Mouse (Mus musculus) cortical plate, adult 2 months (tissue): ENCODE data around the gene Rasgrp2. TPM values are rescaled to one million over a fixed set of nuclear protein-coding genes. Genes with fewer than 3 reads are reported as not detected.

Experiments
- H3K27ac ChIP-seq: fragments of 200-500 bp; 2 replicates; pipeline ENCODE4 v1.5.1; 2012; ENCODE audit warnings: low read length, control low read depth, inconsistent platforms; ENCODE audit not compliant: insufficient read depth
- H3K4me1 ChIP-seq: fragments of 200-500 bp; 2 replicates; pipeline ENCODE4 v1.6.1; 2011; ENCODE audit warnings: low read length; ENCODE audit not compliant: control insufficient read depth, insufficient read depth
- H3K4me3 ChIP-seq: fragments of 200-500 bp; 2 replicates; pipeline ENCODE4 v1.5.1; 2011; ENCODE audit warnings: mild to moderate bottlenecking, low read length, control low read depth; ENCODE audit not compliant: insufficient read depth
- CTCF ChIP-seq: fragments of 200-500 bp; IDR thresholded peaks from 2 replicates; pipeline ENCODE4 v1.5.1; 2011; ENCODE audit warnings: mild to moderate bottlenecking, control low read depth, low read length; ENCODE audit not compliant: insufficient read depth; ENCODE audit errors: extremely low read depth
- POLR2A ChIP-seq: fragments of 200-500 bp; IDR thresholded peaks from 2 replicates; pipeline ENCODE4 v1.6.1; 2011; ENCODE audit warnings: mild to moderate bottlenecking, low read length, control low read depth; ENCODE audit not compliant: insufficient read depth; ENCODE audit errors: extremely low read depth
- polyA plus RNA-seq: library from polyadenylated mRNA; depleted of rRNA; stranded (reverse); fragments of >200 nt; gene quantifications from 2 replicates; pipeline ENCODE4 v1.2.3, GENCODE M21; 2012

Rasgrp2 gene
- polyA plus RNA-seq, 1 experiment = 78.6 TPM

GRCm38 (mm10) chr19:6370175-6370574 is 29.0 kb upstream of the Rasgrp2 start:
- no peak overlapping the region for H3K4me3 ChIP-seq
- no peak overlapping the region for H3K27ac ChIP-seq
- peaks cover 2% of the 10 kb centered on the region; the same call in 1 of the 2 replicates for H3K4me1 ChIP-seq
- TF ChIP-seq CTCF (no peak), POLR2A (no peak)

GRCm38 (mm10) chr19:6372433-6372832 is 26.7 kb upstream of the Rasgrp2 start:
- TF ChIP-seq CTCF (no peak), POLR2A (no peak)
- Histone ChIP-seq H3K27ac (no peak overlapping the region), H3K4me1 (peaks cover 2% of the 10 kb centered on the region; the same call in 1 of the 2 replicates), H3K4me3 (no peak overlapping the region)

- TF ChIP-seq POLR2A (no peak), CTCF (peak; percentile 50)
- no peak overlapping the region for H3K4me3 ChIP-seq
- H3K4me1 ChIP-seq = peaks cover 2% of the 10 kb centered on the region; the same call in 1 of the 2 replicates
- H3K27ac ChIP-seq = no peak overlapping the region
Observed at GRCm38 (mm10) chr19:6373539-6374400, 25.4 kb upstream of the Rasgrp2 start.

GRCm38 (mm10) chr19:6374571-6374970 is 24.6 kb upstream of the Rasgrp2 start:
- TF ChIP-seq CTCF (no peak), POLR2A (no peak)

GRCm38 (mm10) chr19:6375423-6376254 is 23.5 kb upstream of the Rasgrp2 start:
- H3K27ac ChIP-seq = no peak overlapping the region
- no peaks in the 10 kb centered on the region for H3K4me1 ChIP-seq
- TF ChIP-seq POLR2A (no peak), CTCF (no peak)
- H3K4me3 ChIP-seq = no peak overlapping the region

More at GRCm38 (mm10) chr19:6374571-6374970, 24.6 kb upstream of the Rasgrp2 start:
- H3K4me3 ChIP-seq = no peak overlapping the region
- H3K27ac ChIP-seq = no peak overlapping the region
- peaks cover 2% of the 10 kb centered on the region; the same call in 1 of the 2 replicates for H3K4me1 ChIP-seq

- TF ChIP-seq POLR2A (no peak), CTCF (peak; percentile 52)
- H3K4me3 ChIP-seq = no peak overlapping the region
- H3K4me1 ChIP-seq = no peaks in the 10 kb centered on the region
- no peak overlapping the region for H3K27ac ChIP-seq
Observed at GRCm38 (mm10) chr19:6376255-6376564, 22.9 kb upstream of the Rasgrp2 start.

- H3K4me3 ChIP-seq = no peak overlapping the region
- H3K4me1 ChIP-seq = no peaks in the 10 kb centered on the region
- no peak for TF ChIP-seq CTCF
- no peak for TF ChIP-seq POLR2A
- no peak overlapping the region for H3K27ac ChIP-seq
Observed at GRCm38 (mm10) chr19:6376643-6377042, 22.5 kb upstream of the Rasgrp2 start.

- no peak overlapping the region for H3K4me3 ChIP-seq
- H3K27ac ChIP-seq = no peak overlapping the region
- no peak for TF ChIP-seq CTCF
- no peak for TF ChIP-seq POLR2A
- H3K4me1 ChIP-seq = no peaks in the 10 kb centered on the region
Observed at GRCm38 (mm10) chr19:6377327-6378040, 21.7 kb upstream of the Rasgrp2 start.

GRCm38 (mm10) chr19:6380411-6381166 is 18.6 kb upstream of the Rasgrp2 start:
- Histone ChIP-seq H3K4me1 (no peaks in the 10 kb centered on the region), H3K27ac (no peak overlapping the region), H3K4me3 (no peak overlapping the region)
- TF ChIP-seq POLR2A = no peak
- TF ChIP-seq CTCF = no peak
